Mouse (Mus musculus): ENCODE measurements around the gene S100a8.

S100a8 gene

DNA sequence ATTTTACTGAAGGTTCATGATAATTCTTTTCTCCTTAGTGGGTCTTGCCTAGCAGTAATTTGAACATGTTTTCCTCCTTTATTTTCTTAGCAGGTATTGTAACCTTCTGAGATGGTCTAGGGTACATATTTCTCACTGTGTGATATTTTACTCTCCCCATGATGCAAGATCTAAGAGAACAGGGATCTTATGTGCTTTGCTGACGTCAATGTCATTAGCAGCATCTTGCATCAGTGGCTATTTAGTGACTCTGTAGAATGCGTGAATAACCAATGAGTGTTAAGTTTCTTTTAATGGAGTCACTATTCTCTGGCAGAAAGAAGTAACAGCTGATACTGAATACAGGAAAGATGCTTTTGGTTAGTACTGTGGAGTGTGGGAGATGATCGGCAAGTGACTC, 15.2 kb downstream of the S100a8 start:
- DNase-seq, result no peak

DNA sequence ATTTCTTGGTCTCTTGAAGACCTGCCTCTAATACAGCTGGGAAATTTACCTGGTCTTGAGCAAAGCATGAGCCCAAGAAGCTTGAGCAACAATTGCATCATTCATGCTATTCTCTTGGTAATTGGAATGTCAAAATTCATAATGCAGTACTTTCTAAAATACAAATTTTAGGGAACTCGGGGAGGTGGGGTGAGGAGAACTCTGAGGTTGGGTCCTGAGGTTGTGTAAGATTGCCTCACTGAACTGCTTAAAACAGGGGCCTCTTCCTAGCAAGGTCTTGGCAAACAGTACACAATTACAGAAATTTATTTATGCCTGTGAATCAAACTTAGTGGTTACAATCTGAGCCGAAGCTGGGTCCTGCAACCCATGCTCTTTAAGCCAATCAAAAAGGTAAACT, 18.1 kb downstream of the S100a8 start:
- no peak for DNase-seq

DNA sequence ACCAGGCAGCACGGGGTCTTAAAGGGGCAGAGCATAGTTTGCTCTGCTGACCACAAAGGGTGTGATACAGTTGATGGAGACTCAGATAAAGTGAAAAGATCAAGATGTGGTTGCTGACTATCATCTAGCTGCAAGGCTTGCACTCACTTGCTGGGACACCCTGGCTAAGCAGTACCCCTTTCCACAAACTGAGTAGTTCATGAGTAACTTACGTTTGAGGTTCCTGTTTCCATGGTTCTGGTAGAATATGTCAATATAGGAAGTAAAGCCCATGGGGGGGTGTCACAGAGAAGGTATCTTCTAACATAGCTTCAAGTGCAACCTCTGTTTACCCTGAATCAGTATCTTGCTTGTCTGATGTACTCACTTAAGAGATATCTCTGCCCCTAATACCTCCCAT, 24.7 kb downstream of the S100a8 start:
- no peak for DNase-seq

DNA sequence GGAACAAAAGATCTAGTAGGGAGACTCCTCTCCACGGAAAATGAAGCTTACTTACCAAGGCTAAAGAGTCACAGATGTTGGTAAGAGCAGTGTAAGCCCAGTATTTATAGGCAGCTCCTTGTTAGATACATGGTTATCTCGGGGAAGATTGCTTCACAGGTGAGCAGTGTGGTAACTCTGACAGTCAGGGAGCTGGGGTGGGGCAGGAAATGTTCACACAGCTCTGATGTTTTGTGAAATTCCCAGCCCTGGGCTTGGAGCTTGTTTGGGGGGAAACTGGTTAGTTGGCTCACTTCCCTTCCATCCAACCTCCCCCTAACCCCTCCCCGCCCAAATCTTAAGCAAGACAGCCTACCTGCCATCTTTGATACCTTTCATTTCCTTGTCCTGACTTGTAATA, 26.8 kb downstream of the S100a8 start, which contains the start of gene S100a9:
Gene S100a9, minus strand, starts transcription at position 109 of the 400 bp plus-strand sequence.
- DNase-seq, result no peak

DNA sequence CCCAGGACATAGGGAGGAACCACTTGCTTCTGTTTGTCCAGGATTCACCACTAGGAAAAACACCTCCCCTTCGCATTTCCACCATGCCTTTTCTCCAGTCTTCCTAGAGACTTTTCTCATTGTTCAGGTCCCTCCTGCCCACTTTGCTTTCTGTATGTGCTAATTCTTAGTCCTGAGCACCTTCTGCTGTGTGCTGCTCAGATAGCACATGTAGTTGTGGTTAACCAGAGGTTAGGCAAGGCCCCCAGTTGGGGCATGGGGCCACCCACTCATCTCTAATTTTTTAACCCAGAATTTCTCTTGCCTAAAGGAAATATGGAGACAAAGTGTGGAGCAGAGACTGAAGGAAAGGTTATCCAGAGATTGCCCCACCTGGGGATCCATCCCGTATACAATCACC, 33.5 kb downstream of the S100a8 start:
- no peak for DNase-seq

DNA sequence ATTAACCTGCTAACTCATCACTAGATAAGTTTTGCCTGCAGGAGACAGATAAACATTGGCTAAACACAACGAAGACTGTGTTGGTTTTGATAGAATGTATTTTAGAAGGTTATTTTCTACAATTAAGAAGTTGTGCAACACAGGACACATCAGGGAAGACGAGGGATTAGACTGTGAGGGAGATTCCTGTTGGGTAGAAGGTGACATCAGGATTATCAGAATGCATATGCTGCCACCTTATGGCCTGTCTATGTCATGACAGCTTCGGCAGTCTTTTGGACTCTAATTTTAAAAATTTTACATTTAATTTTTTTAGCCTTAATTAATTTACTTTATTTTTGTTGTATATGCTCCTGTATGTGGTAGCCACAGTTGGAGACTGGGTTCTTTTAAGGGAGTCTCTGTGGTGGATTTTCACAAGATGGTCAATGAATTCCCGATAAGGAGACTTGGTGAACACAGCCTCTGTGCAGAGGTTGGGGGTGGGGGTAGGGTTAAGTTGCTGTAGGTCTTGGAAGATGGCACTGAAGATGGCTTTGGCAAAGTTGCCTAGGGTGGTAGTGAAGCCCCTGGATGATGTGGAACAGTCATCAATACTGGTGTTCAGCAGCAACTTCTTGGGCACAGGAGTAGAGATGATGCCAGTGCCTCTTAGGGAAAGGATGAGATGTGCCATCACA, 39.9 kb downstream of the S100a8 start:
- peak; percentile 19 for DNase-seq

DNA sequence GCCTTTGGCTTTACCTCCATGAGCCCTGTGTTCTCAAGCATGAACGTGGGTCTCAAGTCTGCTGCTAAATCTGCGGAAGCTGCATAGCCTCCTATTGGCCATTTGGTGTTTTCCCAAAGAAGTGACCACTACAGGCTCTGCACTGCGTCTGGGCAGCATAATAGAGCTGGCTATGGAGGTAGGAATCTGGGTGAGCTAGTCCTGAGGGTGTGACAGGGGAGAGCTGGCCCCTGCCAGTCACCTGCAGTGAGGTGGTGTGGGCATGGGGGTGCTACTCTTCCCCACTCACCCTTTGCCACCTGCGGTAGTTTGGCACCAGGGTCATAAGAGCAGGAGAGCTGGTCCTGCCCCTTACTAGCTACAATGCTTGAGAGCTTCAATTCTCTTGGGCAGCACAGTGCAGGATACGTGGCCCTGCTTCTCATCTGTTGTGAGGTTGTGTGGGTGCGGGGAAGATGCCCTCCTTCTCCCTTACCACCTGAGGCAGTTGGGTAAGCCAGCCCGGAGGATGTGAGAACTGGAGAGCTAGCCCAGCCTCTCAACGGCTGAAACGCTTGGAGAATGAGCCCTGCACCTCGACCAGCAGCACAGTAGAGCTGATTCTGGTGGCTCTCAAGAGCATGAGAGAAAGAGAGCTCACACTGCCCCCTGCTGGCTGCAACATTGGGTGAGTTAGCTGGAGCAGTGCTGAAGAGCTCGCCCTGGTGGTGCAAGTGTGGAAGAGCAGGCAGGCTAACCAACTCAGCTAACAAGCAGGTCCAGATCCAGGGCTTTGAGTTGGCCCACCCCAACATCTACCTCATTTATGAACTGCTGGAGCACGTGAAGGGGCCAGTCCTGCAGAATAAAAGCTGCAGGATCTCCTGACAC, 41.0 kb downstream of the S100a8 start:
- DNase-seq, result peak; percentile 90
